Mouse (Mus musculus): ENCODE results near the gene Garem2. TPM values are rescaled to one million over a fixed set of nuclear protein-coding genes. Genes with fewer than 3 reads are reported as not detected.
"Not testable (repeated sequence)": the region's sequence is repeated elsewhere in the genome, so short reads cannot be mapped to it uniquely, and the experiment has no call there.

Gene Garem2
- polyA plus RNA-seq (2017; shearing (Covaris generic)): not detected

GRCm38 (mm10) chr5:30104841-30105667 lies at the start of gene Garem2:
Gene Garem2 (plus strand): TSS chr5:30105161.
- ATAC-seq: no peak

- ATAC-seq: no peak
Measured at GRCm38 (mm10) chr5:30058216-30058731, 46.7 kb upstream of the Garem2 start.

DNA sequence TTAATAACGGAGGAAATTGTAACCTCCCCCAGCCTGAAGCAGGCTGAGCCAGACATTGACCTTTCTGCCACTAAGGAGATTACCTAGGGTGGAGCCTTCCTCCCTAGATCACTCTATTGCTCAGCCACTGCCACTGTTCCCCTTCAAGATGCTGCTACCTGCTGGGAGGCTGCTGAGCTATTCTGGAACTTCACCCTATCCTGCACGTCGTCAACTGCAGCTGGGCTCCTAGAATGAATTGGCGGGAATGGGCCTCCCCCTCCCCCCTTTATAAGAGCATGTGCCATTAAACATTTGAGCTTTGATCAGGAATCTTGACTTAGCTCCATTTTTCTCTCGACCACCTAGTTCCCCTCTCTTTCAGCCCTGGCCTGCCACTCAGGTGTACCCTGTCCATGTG lies 45.4 kb upstream of the Garem2 start:
- not testable (repeated sequence) for ATAC-seq

GRCm38 (mm10) chr5:30067726-30068125 lies 37.2 kb upstream of the Garem2 start:
- ATAC-seq: no peak

DNA sequence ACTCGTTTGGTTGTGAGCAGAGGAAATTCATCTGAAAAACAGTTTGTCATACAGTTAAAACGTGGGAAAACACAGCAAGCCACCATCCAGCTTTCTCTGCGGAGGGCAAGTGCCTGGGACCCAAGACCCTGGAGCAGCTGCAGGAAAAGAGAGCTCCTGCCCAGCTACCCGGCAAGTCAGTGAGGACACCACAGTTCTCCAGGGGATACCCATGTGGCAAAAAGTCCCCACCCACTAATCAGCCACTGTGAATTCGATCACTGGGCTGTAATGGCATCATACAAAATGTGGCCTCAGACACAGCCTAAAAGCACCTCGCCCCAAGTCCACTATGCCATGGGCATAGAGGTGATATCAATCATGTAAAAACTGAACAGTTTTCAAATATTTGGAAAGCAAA lies 33.3 kb upstream of the Garem2 start:
- ATAC-seq: no peak

GRCm38 (mm10) chr5:30072377-30072776 lies 32.6 kb upstream of the Garem2 start:
- no peak for ATAC-seq

- ATAC-seq: peak; percentile 85
Measured at GRCm38 (mm10) chr5:30072825-30073821, 31.8 kb upstream of the Garem2 start, which contains the start of gene Tyms. Gene Tyms (minus strand): TSS chr5:30073617.

- ATAC-seq: no peak
Measured at GRCm38 (mm10) chr5:30092701-30093100, 12.3 kb upstream of the Garem2 start.

- no peak for ATAC-seq
Measured at GRCm38 (mm10) chr5:30094399-30094798, 10.6 kb upstream of the Garem2 start.

GRCm38 (mm10) chr5:30095731-30096130 lies 9.2 kb upstream of the Garem2 start:
- ATAC-seq: no peak

DNA sequence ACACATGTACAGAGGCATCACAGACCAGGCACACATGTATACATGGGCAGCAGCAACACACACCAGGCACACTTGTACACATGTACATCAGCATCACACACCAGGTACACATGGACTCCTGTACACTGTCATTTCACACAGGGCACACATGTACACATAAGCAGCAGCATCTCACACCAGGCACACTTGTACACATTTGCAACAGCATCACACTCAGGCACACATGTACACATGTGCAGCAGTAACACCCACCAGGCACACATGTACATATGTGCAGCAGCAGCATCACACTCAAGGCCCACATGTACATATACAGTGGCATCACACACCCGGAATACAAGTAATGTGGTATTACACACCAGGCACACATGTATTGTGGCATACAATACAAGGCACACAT lies 6.7 kb upstream of the Garem2 start:
- no peak for ATAC-seq

GRCm38 (mm10) chr5:30103340-30103739 lies 1.6 kb upstream of the Garem2 start:
- ATAC-seq: no peak

- ATAC-seq: no peak
Measured at GRCm38 (mm10) chr5:30104339-30104738, 622 bp upstream of the Garem2 start.

- no peak for ATAC-seq
Measured at GRCm38 (mm10) chr5:30105668-30106300, 823 bp downstream of the Garem2 start, which contains the start of gene 3110082J24Rik. Gene 3110082J24Rik (minus strand): TSS chr5:30106086.

GRCm38 (mm10) chr5:30106756-30107155 lies 1.8 kb downstream of the Garem2 start:
- ATAC-seq: no peak

DNA sequence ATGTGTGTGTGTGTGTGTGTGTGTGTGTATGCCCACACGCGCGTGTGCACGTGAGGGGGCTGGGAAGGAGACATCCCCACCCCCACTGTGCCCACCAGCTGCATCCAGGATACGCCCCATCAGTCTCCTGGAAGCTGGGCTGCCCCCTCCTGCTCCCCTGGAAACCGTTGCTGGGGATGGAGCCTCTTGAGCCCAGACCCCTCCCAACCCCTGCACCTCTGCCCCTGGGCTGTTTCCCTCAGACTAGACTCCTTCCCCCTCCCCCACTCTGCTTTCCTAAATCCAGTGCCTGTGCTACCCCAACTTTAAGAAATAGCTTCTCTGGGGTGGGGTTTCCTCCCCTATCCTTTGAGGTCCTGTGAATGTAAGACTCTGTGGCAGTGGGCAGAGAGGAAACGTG lies 2.2 kb downstream of the Garem2 start:
- ATAC-seq: no peak

GRCm38 (mm10) chr5:30107611-30108041 lies 2.7 kb downstream of the Garem2 start:
- ATAC-seq: no peak

DNA sequence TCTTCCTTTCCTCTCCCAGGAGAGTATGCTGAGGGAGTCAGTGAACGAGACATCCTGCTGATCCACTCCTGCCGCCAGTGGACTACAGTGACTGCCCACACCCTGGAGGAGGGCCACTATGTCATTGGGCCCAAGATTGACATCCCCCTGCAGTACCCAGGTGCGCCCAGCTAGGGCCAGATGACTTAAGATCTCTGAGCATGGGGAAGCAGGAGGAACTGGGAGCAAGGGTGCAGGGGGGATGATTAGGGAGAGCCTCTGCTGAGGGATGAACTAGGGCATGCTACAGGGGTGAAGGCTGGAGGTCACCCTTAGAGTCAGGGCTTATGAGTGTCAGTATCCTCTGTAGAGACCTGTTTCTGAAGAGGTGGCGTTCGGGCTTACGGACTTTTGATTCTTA lies 3.3 kb downstream of the Garem2 start:
- no peak for ATAC-seq

DNA sequence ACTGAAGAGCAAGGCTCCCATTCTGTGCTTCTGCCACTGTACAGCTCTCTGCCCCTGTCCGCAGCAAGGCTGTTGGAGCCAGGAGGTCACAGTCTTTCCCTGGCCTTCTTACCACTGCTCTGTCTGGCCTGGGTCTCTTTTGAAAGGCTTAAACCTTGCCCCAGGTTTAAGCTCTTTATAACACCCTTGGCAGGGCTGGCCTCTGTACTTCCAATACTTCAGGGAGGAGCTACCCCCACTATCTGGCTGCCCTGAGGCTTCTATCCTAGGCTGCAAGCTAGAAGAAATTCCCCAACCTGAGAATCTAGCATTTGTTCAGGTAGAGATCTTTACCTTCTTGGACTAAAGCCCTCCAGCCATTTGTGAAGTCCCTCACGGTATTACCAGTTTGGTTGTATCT lies 4.9 kb downstream of the Garem2 start:
- ATAC-seq: no peak

DNA sequence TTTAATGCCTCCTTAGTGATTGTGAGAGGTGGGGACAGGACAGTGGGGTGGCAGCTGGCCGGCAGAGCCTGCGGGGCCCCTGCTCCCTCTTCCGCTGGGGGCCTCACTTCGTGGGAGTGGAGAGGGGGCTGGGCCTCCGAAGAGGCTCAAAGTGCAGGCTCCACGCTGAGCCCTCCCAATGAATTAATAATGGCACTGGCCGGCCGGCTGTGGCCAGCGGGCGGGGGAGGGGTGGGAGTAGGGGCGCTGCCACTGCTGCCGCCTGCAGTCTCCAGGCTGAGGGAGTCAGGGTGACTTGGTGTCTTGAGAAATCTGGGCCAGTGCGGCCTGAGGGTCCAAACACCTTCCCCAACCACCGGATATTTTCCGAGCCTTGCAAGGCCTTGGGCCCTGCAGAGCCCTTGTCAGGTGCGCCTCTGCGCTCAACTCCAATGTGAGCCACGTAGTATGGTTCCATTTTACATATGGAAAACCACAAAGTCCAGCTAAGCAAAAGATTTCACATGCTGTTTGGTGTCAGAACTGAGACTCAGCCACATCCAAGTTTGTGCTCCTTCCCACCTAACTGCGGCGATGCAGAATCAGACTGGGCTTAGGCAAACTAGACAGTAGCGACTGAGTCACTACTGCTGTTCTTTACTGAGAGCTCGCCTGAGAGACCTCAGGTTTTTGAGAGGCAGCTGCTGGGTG lies 5.6 kb downstream of the Garem2 start:
- no peak for ATAC-seq

DNA sequence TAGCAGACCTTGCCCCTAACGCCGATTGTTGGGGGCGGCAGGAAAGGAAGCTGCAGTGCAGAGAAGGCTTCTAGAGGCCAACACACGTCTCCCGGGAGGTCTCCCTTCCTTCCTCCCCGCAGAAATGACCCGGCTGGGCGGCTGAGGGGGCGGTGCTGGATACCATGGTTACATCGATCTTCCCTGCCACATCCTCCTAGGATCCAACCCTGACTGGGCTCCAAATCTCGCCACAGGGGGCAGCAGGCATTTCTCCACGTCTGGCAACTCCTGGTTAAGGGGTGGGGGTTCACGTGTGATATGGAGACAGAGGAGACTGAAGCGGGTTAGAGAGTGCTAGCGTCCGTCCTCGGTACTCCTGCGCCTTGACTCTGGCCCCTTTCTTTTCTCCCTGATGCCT lies 6.2 kb downstream of the Garem2 start:
- no peak for ATAC-seq

DNA sequence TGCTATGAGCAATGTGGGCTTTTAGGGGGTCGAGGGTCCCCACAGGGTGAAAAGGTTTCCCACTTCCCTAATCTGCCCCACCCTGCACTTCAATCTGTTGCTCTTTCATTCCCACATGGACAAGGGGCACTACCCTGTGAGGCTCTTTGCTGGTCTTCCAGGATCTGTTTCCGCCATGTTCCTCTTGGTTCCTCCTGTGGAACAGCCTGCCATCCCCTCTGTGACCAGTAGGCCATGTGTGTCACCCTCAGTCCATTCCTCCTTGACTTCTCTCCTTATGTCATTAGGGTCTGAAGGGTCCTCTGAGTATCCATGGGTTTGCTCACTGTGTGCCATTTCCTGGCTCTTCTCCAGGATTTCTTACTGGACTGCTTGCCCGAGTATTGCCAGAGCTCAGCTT lies 6.8 kb downstream of the Garem2 start:
- no peak for ATAC-seq
